Mouse (Mus musculus) retina, postnatal 1 day (tissue): Measurements from ENCODE around the gene Kcnd3.

Experiments
- DNase-seq: peaks from one replicate; pipeline ENCODE4 v3.0.0-alpha.2; 2012

Kcnd3 gene

DNA sequence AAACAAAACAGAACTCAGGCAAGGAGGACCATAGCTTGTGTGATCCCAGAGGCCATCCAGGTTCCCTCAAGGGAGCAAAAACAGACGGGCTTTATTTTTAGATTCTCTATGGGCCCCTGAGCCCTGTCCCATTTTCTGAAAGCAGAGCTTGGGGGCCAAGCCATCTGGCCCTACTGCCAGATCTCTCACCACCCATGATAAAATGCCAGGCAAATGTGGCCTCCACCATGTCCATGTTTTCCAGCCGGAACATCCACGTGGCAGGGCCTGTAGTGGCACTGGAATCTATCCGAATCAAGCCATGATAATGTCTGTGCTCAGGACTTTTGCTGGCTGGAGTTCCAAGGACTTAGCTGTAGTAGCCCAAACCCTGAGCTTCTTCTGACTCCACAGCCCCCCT, 148.4 kb downstream of the Kcnd3 start:
- DNase-seq, result no peak

DNA sequence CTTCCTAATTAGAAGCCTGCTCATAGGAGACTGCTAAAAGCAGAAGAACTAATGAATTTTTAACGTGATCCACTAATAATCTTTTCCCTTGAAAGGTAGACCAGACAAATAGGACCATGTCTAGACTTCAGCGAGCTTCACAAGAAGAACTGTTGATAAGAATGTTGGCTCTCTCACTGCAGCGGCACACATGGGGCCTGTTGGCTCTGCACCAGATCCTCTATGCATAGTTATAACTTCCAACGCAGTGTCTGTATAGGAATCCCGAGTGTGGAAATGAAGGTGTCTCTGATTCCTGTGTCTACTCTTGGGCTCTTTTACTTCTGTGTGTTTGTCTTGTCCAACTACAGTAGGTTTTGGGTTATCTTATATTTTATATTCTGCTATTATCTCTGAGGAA, 150.8 kb downstream of the Kcnd3 start:
- no peak for DNase-seq

DNA sequence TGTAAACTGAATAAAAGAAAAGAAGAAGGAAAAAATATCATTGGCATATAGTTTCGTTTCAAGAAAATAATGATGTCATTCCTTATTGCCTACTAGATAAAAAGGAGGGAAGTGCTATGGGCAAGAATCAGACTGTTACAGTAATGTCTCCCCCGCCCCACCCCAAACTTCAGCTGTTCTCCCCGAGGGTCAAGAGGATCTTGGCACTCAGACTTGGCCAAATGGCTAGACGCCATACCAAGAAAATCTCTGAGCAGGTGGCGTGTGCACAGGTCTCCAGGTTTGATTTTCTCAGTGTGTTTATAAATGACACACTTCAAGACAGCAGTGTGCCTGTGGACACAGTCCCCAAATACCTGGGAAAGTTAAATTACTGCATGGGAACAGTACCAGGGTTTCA, 153.6 kb downstream of the Kcnd3 start:
- DNase-seq, result no peak

DNA sequence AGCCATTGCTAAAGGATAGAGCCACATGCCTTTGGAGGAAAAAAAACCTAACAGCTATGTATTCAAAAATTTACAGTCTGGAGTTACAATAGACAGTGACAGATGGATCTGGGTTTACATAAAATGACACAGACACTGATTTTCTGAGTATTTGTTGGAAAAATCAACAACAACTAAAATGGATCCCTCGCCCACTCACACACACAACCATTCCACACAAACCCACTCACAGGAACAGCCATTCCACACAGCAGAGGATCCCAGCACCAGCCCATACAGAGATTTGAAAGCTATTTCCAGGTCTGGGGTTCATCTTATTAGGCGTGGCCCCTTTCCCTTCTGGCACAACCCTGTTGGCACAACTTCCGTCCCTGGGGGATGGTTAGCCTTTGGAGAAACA, 156.7 kb downstream of the Kcnd3 start:
- no peak for DNase-seq

DNA sequence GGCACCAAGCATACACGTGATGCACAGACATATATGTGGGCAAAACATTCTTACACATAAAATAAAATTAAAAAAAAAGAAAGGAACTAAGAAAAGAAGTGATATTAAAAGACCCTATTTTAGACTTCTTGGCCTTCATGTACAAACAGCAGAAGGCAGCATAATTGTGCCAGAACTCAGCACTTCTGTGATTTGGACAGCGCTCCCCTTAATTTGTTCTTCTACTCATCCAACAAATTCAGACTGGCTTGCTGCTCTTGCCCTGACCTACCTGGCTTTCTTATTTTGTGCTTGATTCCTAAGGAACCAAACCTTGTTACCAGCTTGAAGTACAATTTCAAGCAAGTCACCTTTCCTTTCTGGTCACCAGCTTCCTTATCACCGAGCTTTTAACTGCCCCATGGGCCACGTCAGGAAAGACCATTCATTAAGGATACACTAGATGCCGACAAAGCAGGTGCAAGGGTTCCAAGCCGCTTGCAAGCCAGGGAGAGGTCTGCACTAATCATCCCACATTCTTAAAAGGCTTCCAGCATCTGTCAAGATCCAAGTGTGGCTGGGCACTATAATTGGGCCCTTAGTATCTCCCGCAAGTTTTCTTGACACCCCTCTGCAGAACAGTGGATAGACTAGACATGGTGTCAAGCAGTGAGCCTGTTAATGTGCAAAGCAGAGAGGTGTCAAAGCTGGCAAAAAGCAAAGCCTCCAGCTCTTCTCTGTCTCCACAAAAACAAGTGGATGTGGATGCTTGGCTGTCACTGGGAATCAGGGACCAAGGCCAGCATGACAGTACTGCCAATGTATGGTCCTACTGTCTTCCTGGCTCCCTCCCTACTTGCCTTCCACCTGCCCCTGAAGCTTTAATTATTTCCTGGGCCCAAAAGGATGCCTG, 159.6 kb downstream of the Kcnd3 start:
- no peak for DNase-seq

DNA sequence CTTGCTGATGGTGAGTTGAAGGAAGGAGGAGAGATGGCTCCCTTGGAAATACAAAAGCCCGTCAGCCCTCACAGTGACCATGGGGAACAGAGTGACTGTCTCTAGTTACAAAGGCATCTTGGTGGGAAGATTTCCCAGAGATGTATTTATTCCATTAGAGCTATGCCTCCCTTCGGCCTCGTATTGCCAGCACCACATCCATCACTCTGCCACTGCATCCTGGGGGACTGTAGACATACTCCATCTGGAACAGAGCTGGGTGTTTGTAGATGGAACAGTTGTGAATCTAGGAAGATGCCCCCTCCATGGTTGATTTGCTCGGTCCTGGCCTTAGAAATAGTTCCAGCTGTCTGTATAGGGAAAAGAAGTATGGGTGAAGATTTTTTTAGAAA, 160.3 kb downstream of the Kcnd3 start:
- no peak for DNase-seq

DNA sequence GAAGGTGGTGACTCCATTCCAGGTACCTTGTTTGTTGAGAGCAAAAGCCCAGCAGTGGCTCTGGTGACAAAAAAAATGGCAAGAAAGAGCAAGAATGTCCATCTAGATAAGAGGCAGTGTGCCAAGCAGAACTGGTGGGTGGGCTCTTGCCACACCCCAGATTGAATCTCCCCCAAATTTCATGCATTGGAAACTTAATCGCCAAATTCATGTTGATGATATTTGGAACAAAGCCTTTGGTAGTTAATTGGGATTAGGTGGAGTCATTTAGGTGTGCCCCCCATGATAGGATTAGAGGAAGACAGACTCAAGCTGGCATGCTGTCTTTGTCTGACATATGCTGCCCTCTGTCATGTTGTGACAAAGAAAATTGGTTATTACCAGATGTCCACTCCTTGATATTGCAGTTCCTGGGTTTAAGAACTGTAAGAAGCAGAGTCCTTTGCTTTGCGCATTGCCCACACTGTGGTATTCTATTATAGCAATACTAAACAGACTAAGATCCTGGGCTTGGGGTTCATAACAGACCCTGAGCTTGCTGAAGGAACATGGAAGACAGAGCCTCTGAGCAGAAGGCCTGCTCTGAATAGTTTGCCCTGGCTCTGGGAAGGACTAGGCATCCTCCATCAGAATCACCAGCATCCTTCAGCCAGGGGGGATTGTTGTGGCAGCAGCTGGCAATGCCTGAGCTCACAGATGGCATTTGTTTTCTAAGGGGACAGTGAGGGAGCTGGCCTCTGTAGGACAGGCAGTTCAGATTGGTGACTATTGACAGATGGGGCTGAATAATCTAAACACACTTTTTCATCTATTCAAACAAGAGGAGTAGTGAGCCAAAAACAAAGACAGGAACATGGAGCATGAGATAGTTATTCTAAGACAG, 165.0 kb downstream of the Kcnd3 start:
- peak; percentile 78 for DNase-seq

DNA sequence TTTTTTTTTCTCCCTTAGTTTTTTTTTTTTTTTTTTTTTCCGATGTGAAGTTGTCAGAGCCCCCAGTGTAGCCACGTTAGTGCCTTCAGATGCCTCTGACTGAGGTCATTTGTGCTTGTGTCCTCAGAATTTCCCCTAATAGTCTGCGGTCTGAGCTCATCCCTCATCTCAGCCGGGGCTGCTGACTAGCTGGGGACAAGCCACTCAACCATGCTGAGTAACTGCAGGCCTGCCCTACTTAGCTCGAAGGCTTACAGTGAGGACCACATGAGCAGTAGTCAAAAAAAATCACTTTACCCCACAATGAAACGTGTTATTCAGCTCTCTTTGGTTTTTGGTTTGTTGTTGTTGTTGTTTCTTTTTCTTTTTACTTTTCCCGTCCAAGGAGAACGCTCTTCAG, 169.0 kb downstream of the Kcnd3 start:
- peak; percentile 54 for DNase-seq

DNA sequence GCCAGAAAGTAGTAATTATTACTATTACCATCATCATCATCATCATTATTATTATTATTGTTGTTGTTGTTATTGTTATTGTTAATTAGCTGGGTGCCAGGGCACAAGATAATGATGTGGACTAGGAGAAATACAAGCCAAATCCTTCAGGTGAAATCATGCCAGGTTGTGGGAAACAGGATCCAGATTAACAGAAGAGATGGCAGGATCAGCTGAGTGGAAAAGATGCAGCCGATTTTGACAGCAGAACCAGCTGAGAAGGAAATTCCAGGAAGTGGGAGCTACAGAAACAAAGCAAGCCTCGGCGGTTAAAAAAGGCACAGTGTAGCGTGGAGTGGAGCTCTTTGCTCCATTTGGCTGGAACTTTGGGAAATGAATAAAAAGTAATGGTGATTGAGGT, 171.0 kb downstream of the Kcnd3 start:
- no peak for DNase-seq

DNA sequence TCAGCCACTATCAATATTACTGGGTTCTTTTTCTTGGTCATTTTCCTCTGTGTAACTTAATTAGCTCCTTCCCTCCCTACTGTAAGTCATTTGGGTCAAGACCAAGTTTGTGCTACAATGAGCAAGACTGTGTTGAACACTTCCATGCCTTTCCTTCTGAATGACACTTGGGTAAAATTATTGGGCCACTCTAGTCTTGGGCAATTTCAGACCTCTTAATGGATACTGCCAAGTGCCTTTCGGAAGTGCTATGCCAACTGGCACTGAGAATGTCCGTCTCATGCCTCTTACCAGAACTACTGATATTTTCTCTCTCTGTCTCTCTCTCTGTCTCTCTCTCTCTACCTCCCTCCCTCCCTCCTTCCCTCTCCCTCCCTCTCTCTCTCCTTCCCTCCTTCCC, 173.8 kb downstream of the Kcnd3 start:
- no peak for DNase-seq

DNA sequence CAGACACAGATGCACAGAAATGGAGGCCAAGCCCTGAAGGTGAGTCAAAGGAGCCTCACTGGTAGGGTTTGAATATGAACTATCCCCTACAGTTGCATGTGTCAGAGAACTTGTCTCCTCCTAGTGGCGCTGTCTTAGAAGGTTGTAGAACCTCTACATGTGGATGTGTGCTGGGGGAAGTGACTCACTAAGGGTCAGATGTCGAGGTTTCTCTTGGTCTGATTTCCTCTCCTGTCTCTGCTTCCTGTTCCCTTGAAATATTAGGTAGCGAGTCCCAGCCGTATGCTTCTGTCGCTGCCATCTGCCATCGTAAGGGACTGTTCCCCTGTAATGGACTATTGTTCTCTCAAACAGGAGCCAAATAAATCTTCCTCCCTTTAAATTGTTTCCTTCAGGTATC, 175.1 kb downstream of the Kcnd3 start:
- DNase-seq, result no peak

DNA sequence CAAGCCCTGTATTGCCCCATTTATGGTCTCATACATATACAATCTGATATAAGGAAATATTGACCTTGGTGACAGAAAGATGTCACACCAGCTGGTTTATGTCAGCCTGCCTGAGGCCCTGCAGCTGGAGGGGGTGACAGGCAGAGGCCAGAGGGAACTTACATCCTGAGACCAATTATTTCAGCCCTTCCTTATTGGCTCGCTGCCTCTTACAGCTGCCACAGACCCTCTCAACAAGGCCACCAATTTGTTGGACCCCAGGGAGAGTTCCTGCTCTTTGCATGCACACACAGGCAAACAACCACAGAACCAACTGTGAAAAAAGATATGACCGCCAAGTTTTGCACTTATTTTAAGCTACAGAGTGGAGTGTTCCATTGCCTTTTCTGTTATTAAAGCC, 180.2 kb downstream of the Kcnd3 start:
- peak; percentile 22 for DNase-seq

DNA sequence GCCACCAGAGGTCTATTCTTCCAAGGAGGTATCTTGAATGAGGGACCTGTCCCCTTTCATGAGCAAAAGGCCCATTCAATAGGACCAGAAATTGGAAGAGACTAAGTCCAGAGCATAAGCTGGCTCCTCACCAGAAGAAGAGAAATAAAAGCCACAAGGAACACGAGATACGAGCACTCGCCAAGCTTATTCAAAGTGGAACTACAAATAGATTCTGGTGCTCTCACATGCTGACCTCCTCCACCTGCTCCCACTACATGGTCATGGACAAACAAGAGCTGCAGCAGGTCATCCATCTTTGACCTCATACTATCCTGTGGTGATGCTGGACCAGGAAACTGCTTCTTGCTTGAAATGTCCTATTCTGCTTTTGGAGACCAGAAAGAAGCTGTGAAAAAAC, 180.9 kb downstream of the Kcnd3 start:
- DNase-seq, result no peak

DNA sequence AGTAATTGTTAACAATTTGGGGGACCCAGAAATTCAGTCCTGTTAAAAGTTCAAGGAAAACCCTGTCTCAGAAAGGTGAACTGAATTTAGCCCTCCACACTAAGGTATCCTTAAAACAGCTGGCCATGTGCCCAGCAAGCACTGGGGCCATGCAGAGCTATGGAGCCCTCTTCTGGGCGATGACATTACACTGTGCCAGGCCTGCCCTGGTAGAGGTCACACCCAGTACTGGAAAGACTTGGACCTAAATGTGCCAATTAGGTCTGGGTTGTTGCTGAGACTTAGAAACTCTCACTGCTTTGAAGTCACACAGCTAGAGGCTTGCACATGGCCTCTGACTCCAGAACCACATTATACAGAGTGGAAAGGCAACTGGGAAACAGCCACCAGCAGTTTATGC, 190.1 kb downstream of the Kcnd3 start:
- DNase-seq, result peak; percentile 27

DNA sequence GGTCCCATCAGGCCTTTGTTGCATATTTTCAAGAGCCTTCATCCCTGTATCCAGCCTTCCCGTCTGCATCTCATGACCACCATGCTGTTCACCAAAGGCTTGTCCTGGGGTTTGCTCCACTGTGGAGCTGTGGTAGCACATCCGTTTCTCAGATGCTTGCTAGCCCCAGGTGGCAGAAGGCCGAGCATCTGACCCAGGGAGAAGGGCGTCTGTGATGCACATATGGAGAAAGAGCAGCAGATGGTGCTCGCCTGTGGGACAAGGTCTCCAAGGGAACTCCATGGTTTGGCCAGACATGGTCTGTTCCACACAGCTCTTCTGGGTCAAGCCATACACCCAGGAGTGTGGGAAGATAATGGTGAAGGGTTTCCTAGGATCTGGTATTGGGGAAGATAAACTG, 191.4 kb downstream of the Kcnd3 start:
- no peak for DNase-seq

DNA sequence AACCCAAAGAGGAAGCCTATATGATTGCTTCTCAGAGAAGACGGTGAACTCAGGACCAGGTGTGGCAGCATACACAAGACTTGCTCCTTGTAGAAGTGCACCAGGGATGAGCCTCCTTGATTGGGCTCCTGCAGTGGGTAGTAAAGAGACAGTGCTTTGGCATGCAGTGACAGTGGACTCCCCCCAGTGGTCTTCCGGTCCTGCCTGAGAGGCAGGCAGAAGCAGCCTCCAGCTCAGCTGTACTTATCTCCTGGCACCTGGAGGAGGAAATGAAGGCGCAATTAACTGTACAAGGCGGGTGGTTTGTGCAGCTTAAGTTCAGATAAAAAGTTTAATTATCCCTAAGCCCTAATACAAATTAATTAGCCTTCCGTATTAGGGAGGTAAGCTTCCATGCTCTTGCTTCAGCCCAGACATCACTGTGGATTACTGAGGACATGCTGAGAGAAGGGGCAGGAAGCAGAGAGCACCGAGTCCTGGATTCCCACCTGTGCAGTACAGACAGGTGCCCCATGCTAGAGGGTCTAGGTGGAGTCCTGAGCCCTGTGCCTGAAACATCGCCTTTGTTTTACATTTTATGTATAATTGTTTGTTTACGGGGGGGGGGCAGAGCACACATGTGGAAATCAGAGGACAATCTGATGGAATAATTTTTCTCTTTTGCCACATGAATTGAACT, 196.9 kb downstream of the Kcnd3 start:
- peak; percentile 76 for DNase-seq

DNA sequence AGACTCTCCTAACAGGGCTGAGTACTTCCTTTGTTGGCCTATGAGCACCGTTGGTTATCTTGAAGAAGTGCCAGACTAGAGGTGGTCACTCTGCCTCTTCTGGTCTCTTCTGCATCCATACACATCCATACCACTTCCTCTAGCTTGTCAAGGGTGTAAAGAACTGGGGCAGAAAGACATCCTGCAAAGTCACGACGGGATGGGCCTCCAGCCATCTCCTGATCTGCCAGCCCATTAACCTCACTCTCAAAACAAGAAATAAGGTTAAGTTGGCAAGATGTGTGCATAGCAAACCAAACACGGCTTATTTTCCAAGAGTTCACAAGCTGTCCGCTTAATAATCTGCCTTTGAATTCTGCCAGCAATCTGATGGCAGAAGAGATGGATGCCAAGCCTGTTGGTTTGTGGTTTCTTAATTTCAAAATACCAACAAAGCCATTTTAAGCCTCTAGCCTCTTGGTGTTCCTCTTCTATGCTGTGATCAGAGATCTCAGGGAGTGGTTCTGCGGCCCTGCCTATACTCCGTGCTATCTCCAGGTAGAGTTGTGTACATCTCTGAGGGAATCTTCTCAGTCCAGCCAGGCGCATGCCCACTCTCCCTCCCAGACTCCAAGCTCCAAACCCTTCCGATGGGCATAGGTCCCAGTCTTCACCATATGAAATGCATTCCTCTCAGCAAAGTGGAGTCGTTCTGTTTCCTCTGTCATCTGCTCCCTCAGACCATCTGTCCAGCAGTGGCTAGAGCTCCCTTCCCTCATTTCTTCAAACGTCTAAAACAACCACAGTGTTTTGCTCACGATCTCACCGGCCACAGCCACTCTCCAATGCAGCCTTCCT, 201.6 kb downstream of the Kcnd3 start:
- no peak for DNase-seq

DNA sequence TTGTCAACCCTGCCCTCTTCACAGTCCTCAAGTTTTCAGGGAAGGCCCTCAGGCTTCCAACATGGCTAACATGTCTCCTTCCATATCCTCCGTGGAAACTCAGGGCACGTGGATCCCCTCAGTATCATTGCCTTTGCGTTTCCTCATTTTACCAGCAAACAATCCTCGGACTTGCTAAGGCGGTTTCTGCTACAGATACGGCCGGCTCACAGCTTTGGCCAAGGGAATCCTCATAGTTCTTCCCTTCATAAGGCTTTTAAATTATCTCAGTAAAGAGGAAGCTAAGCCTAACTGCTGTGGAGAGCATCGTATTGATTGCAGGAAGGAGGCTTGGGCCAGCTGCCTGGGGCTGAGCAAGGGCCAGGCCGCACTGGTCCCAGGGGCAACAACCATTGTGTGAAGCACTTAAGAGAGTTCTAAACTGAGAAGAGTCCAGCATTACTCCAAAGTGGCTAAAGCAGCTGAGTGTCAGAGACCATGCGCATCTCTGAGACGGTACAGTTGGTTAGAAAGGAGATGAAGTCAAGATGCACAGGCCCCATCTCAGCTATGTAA, 203.0 kb downstream of the Kcnd3 start:
- DNase-seq, result no peak

DNA sequence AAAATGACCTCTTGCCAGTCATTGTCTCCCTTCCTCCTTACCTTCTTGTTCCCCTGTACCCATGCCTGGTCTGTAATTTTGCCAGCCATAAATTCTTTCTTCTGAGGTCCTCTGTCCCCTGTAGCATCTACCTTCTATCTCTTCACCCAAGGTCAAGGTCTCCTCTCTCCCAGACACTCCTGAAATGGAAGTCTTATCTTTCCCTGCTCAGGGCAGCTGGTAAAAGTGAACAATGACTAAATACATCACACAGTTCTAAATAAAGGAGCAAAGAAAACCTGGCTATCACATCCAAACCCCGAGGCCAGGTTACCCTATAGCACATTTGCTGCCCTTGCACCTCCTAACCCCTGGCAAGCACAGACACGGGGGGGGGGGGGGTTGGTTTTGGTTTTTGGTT, 208.4 kb downstream of the Kcnd3 start:
- no peak for DNase-seq

DNA sequence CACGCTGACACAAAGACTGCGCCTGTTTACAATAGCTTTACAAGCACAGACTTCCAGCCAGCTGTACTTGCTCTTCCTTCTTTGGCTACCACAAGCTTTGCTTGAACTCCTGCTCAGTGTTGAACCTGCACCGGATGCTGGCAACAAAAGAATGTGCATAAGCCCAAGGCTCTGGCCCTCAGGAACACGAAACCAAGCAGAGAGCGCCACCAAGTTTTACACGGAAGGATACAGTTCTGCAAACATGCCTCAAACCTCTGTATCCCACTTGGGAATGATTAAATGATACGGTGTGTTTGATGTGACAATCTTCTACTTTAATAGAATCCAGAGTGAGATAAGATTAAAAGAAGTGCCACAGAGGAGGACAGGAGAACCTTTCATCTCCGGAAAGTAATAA, 210.9 kb downstream of the Kcnd3 start:
- no peak for DNase-seq

DNA sequence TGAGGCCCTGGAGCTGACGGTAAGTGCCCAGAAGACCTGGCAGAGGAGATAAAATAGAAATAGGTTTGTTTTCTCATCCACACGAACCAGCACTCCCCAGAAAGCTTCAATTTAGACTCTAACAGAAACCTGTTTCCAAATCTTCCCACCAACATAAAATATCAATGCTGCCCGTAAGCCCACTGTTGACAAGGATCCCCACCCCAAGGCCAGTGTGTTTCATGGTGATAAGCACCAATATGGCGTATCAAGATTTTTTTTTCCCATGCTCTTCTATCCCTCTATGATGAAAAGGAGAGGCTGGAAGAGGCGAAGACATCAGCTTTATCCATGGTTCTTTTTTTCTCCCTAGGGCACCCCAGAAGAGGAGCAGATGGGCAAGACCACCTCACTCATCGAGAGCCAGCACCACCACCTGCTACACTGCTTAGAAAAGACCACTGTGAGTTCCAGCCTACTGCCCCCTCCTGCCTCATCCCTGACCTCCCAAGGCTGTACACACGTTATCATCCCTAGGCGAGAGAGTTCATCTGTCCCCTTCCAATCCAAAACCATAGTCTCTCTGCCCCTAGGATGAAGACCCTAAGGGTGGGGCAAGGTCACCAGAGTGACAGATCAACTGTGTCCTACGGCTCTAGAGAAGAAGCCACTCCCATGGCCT, 213.1 kb downstream of the Kcnd3 start:
- DNase-seq, result no peak
